23 mouse cellular contexts compared by ENCODE assay signal in the genomic region with DNA sequence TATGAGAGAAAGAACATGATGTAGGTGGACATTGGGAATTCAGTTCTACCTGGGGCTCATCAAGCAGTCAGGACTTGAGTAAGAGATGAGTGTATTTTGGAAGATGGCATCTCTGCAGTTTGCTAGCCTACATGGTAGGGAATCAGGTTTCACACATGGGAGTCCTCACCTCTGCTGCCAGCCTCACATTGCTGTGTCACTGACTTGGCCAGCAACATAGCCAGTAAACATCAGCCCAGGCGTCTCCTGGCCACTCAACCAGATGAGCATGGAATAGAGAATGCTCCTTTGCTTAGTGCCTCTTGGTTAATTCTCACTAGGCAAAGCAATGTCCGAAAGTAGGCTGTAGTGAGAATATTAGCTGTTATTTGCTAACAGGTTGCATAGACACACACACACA.
DNase-seq lines count a peak whose midpoint lies in the region; ATAC-seq and TF ChIP-seq lines count a peak whose summit lies in the region.
"Had no signal": no experiment of that assay in that cellular context is flagged by ENCODE, and none has a peak within 500 bp of the region (broad histone marks: within the 10 kb centered on the region; RNA-seq: fewer than 3 reads in every experiment).

No protein-coding gene starts in this region.

- H3K27ac ChIP-seq in gastrocnemius, adult 2 months = no peak overlapping the region
- no peak overlapping the region for H3K27ac ChIP-seq in kidney, embryonic 14.5 days (ENCODE audit: low read depth, low read length)
- no peak overlapping the region for H3K27ac ChIP-seq in kidney, postnatal 0 days
- H3K27ac ChIP-seq in kidney, embryonic 16.5 days (ENCODE audit: low read length) = no peak overlapping the region
- no peak overlapping the region for H3K27ac ChIP-seq in neural tube, embryonic 15.5 days (replicated peaks)
- H3K27ac ChIP-seq: embryonic facial prominence, embryonic 13.5 days; embryonic facial prominence, embryonic 15.5 days; forebrain, embryonic 10.5 days; forebrain, embryonic 12.5 days had no signal

- no peaks in the 10 kb centered on the region for H3K4me1 ChIP-seq in kidney, embryonic 14.5 days (ENCODE audit: control insufficient read depth, insufficient read depth, low read length)
- H3K4me1 ChIP-seq in kidney, postnatal 0 days (replicated peaks; ENCODE audit: insufficient read depth, low read length) = no peaks in the 10 kb centered on the region
- H3K4me1 ChIP-seq in kidney, embryonic 16.5 days (ENCODE audit: insufficient read depth, low read length) = no peaks in the 10 kb centered on the region
- no peaks in the 10 kb centered on the region for H3K4me1 ChIP-seq in neural tube, embryonic 15.5 days
- H3K4me1 ChIP-seq: embryonic facial prominence, embryonic 13.5 days; embryonic facial prominence, embryonic 15.5 days; forebrain, embryonic 10.5 days; forebrain, embryonic 12.5 days had no signal

- H3K9ac ChIP-seq in kidney, embryonic 14.5 days (ENCODE audit: low read depth, low read length) = no peak overlapping the region
- no peak overlapping the region for H3K9ac ChIP-seq in kidney, postnatal 0 days (ENCODE audit: low read depth, low read length)
- H3K9ac ChIP-seq in kidney, embryonic 16.5 days (replicated peaks; ENCODE audit: low read length) = no peak overlapping the region
- no peak overlapping the region for H3K9ac ChIP-seq in neural tube, embryonic 15.5 days (replicated peaks)
- H3K9ac ChIP-seq: embryonic facial prominence, embryonic 13.5 days; embryonic facial prominence, embryonic 15.5 days; forebrain, embryonic 12.5 days had no signal

- intact Hi-C loops in gastrocnemius, adult 2 months (cut with DNase I) = no loop called here

- 67% methylated on average over 2 of the region's 2 CpGs for WGBS in kidney, embryonic 14.5 days
- 54% methylated on average over 2 of the region's 2 CpGs for WGBS in kidney, postnatal 0 days
- WGBS in kidney, embryonic 16.5 days = 58% methylated on average over 2 of the region's 2 CpGs
- 84% methylated on average over 2 of the region's 2 CpGs for WGBS in neural tube, embryonic 15.5 days

- peak; percentile 23 for DNase-seq in gastrocnemius, adult 2 months
- no peak for DNase-seq in gastrocnemius, postnatal 4 days (ENCODE audit: low spot score in 2 of 2)
- no peak for DNase-seq in kidney, postnatal 25 days
- DNase-seq in kidney, postnatal 0 days (ENCODE audit: low spot score) = peak; percentile 18
- DNase-seq: adrenal gland, adult 2 months; adrenal gland, postnatal 10 days; adrenal gland, postnatal 25 days; cerebellum, adult 11 months; cerebellum, adult 18-20 months; cerebellum, adult 8-10 months; cerebellum, adult 9-11 months; cerebellum, postnatal 14 days; cerebellum, postnatal 36 days; embryo, embryonic 11 days had no signal

- no peak overlapping the region for H3K4me3 ChIP-seq in gastrocnemius, adult 2 months
- H3K4me3 ChIP-seq in kidney, embryonic 14.5 days (ENCODE audit: low read length) = no peak overlapping the region
- H3K4me3 ChIP-seq in kidney, postnatal 0 days (replicated peaks; ENCODE audit: low read depth, low read length) = no peak overlapping the region
- no peak overlapping the region for H3K4me3 ChIP-seq in kidney, embryonic 16.5 days (ENCODE audit: low read length)
- no peak overlapping the region for H3K4me3 ChIP-seq in neural tube, embryonic 15.5 days (replicated peaks)
- H3K4me3 ChIP-seq: embryonic facial prominence, embryonic 13.5 days; embryonic facial prominence, embryonic 15.5 days; erythroblast, embryonic 14.5 days; forebrain, embryonic 10.5 days; forebrain, embryonic 12.5 days had no signal

- peak; percentile 73; the same call in 1 of the 2 replicates for ATAC-seq in kidney, embryonic 14.5 days (ENCODE audit: low FRiP score, low TSS enrichment)
- ATAC-seq in kidney, postnatal 0 days (replicated peaks; ENCODE audit: low FRiP score, low read depth) = no peak
- ATAC-seq in kidney, embryonic 16.5 days (ENCODE audit: low FRiP score, low TSS enrichment) = no peak
- no peak for ATAC-seq in neural tube, embryonic 15.5 days (ENCODE audit: low FRiP score)
- ATAC-seq: forebrain, embryonic 14.5 days had no signal

- H3K36me3 ChIP-seq in kidney, embryonic 14.5 days (ENCODE audit: control insufficient read depth, insufficient read depth, low read length) = no peaks in the 10 kb centered on the region
- H3K36me3 ChIP-seq in kidney, postnatal 0 days (ENCODE audit: insufficient read depth, low read length) = no peaks in the 10 kb centered on the region
- no peaks in the 10 kb centered on the region for H3K36me3 ChIP-seq in kidney, embryonic 16.5 days (ENCODE audit: insufficient read depth, low read length)
- no peaks in the 10 kb centered on the region for H3K36me3 ChIP-seq in neural tube, embryonic 15.5 days
- H3K36me3 ChIP-seq: embryonic facial prominence, embryonic 13.5 days; embryonic facial prominence, embryonic 15.5 days; forebrain, embryonic 10.5 days; forebrain, embryonic 12.5 days had no signal

- H3K27me3 ChIP-seq in kidney, embryonic 14.5 days (ENCODE audit: control insufficient read depth, insufficient read depth, low read length) = no peaks in the 10 kb centered on the region
- no peaks in the 10 kb centered on the region for H3K27me3 ChIP-seq in kidney, postnatal 0 days (ENCODE audit: insufficient read depth, low read length)
- no peaks in the 10 kb centered on the region for H3K27me3 ChIP-seq in kidney, embryonic 16.5 days (ENCODE audit: insufficient read depth, low read length)
- H3K27me3 ChIP-seq in neural tube, embryonic 15.5 days (replicated peaks) = no peaks in the 10 kb centered on the region
- H3K27me3 ChIP-seq: embryonic facial prominence, embryonic 13.5 days; embryonic facial prominence, embryonic 15.5 days; forebrain, embryonic 12.5 days had no signal

- no peak overlapping the region for H3K4me2 ChIP-seq in kidney, embryonic 14.5 days (replicated peaks; ENCODE audit: low read depth, low read length)
- no peak overlapping the region for H3K4me2 ChIP-seq in kidney, postnatal 0 days (ENCODE audit: low read length)
- no peak overlapping the region for H3K4me2 ChIP-seq in kidney, embryonic 16.5 days (replicated peaks; ENCODE audit: low read depth, low read length)
- H3K4me2 ChIP-seq in neural tube, embryonic 15.5 days = no peak overlapping the region
- H3K4me2 ChIP-seq: embryonic facial prominence, embryonic 13.5 days; embryonic facial prominence, embryonic 15.5 days; forebrain, embryonic 12.5 days had no signal

- no peak for TF ChIP-seq CTCF in gastrocnemius, adult 2 months (IDR thresholded peaks at IDR 0.05)
- no peak for TF ChIP-seq CTCF in kidney, postnatal 0 days (IDR thresholded peaks at IDR 0.05; ENCODE audit: low read depth)

- no peaks in the 10 kb centered on the region for H3K9me3 ChIP-seq in kidney, embryonic 14.5 days (ENCODE audit: control insufficient read depth, low read length)
- no peaks in the 10 kb centered on the region for H3K9me3 ChIP-seq in kidney, postnatal 0 days (replicated peaks; ENCODE audit: low read length)
- H3K9me3 ChIP-seq in kidney, embryonic 16.5 days (ENCODE audit: low read length) = no peaks in the 10 kb centered on the region
- no peaks in the 10 kb centered on the region for H3K9me3 ChIP-seq in neural tube, embryonic 15.5 days (replicated peaks)
- H3K9me3 ChIP-seq: embryonic facial prominence, embryonic 13.5 days; embryonic facial prominence, embryonic 15.5 days; forebrain, embryonic 10.5 days; forebrain, embryonic 12.5 days had no signal

Comparison
In these comparisons a context has a peak if more than half of its experiments do, and no peak if none do; other contexts are left out.
1. DNase-seq: peak in gastrocnemius, adult 2 months (single experiment) and kidney, postnatal 0 days (single experiment); none in gastrocnemius, postnatal 4 days (0 of 2) and kidney, postnatal 25 days (0 of 2).